Mouse (Mus musculus) lung, embryonic 14.5 days (tissue): ENCODE data around the gene Yif1b. TPM values are rescaled to one million over a fixed set of nuclear protein-coding genes. Genes with fewer than 3 reads are reported as not detected.
A peak's percentile ranks its signal among the peaks of the same experiment; 100 is the strongest.

Source experiments
- ATAC-seq: fragments of 200-750 bp; cut with Nextera tagmentation; 2 replicates; pipeline ENCODE4 v1.8.0; 2017; ENCODE audit warnings: mild to moderate bottlenecking, moderate TSS enrichment, moderate library complexity; ENCODE audit not compliant: insufficient read depth
- DNase-seq: peaks from one replicate; pipeline ENCODE4 v3.0.0-alpha.2; 2015
- H3K27ac ChIP-seq: fragments of 300-500 bp; sonication (generic); 2 replicates; pipeline ENCODE4 v1.5.1; 2014; ENCODE audit warnings: low read depth, mild to moderate bottlenecking, moderate library complexity
- H3K27me3 ChIP-seq: fragments of 300-500 bp; sonication (generic); 2 replicates; pipeline ENCODE4 v1.6.1; 2014; ENCODE audit warnings: low read length, control low read depth; ENCODE audit not compliant: insufficient read depth
- H3K36me3 ChIP-seq: fragments of 300-500 bp; sonication (generic); 2 replicates; pipeline ENCODE4 v1.6.1; 2014; ENCODE audit warnings: control low read depth; ENCODE audit not compliant: insufficient read depth
- H3K4me1 ChIP-seq: fragments of 300-500 bp; sonication (generic); 2 replicates; pipeline ENCODE4 v1.6.1; 2014; ENCODE audit warnings: antibody characterized with exemption, control low read depth; ENCODE audit not compliant: insufficient read depth
- H3K4me2 ChIP-seq: fragments of 300-500 bp; sonication (generic); 2 replicates; pipeline ENCODE4 v1.6.1; 2014; ENCODE audit warnings: mild to moderate bottlenecking
- H3K4me3 ChIP-seq: fragments of 300-500 bp; sonication (generic); 2 replicates; pipeline ENCODE4 v1.5.1; 2014; ENCODE audit warnings: low read depth, low read length
- H3K9ac ChIP-seq: fragments of 300-500 bp; sonication (generic); 2 replicates; pipeline ENCODE4 v1.6.1; 2014
- H3K9me3 ChIP-seq: fragments of 300-500 bp; sonication (generic); 2 replicates; pipeline ENCODE4 v1.6.1; 2016; ENCODE audit warnings: low read depth, low read length, control low read depth
- CTCF ChIP-seq: IDR thresholded peaks from 2 replicates; pipeline ENCODE4 v1.5.1; 2016; ENCODE audit warnings: antibody characterized with exemption, low read depth
- WGBS: fragments of 180-500 bp; shearing (Covaris S2); extraction: QIAGEN DNeasy Blood & Tissue Kit; methylation state at CpG from one replicate; pipeline ENCODE4 v1.1.7; 2014; 5-methylcytosine and 5-hydroxymethylcytosine counted together
- polyA plus RNA-seq: library from polyadenylated mRNA; unstranded; fragments of >200 nt; fragmentation: Nextera tagmentation; extraction: Ambion mirVana; gene quantifications from 2 replicates; pipeline ENCODE4 v1.2.1, GENCODE M21; 2014

The Yif1b gene
- polyA plus RNA-seq, 1 experiment from 2014 or later, result 123 TPM

DNA sequence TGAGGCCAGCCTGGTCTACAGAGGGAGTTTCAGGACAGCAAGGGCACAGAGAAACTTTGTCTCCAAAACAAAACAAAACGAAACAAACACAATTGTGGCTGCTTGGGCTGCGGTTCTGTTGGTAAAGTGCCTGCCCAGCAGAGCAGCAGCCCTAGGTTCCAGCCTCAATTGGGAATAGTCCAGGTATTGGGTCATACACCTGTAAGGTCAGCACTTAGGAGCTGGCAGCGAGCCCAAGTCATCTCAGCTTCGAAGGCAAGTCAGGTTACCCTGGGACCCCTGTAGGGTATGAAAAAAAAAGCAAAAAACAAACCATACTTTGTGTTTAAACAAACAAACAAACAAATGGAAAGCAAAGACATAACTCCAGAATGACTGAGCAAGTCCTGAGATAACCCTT lies 17.7 kb downstream of the Yif1b start:
- DNase-seq, result no peak
- TF ChIP-seq CTCF, result no peak
- Histone ChIP-seq H3K27ac (no peak overlapping the region), H3K9ac (no peak overlapping the region), H3K4me3 (no peak overlapping the region), H3K36me3 (peaks cover 26% of the 10 kb centered on the region), H3K4me1 (no peaks in the 10 kb centered on the region), H3K27me3 (no peaks in the 10 kb centered on the region), H3K9me3 (no peaks in the 10 kb centered on the region), H3K4me2 (no peak overlapping the region)
- 77% methylated on average over 4 of the region's 4 CpGs for WGBS
- ATAC-seq, result no peak

- Histone ChIP-seq H3K27ac (no peak overlapping the region; the same call in 1 of the 2 replicates), H3K9me3 (no peaks in the 10 kb centered on the region)
These were observed 19.2 kb downstream of the Yif1b start for GRCm38 (mm10) chr7:29257368-29257767.

DNA sequence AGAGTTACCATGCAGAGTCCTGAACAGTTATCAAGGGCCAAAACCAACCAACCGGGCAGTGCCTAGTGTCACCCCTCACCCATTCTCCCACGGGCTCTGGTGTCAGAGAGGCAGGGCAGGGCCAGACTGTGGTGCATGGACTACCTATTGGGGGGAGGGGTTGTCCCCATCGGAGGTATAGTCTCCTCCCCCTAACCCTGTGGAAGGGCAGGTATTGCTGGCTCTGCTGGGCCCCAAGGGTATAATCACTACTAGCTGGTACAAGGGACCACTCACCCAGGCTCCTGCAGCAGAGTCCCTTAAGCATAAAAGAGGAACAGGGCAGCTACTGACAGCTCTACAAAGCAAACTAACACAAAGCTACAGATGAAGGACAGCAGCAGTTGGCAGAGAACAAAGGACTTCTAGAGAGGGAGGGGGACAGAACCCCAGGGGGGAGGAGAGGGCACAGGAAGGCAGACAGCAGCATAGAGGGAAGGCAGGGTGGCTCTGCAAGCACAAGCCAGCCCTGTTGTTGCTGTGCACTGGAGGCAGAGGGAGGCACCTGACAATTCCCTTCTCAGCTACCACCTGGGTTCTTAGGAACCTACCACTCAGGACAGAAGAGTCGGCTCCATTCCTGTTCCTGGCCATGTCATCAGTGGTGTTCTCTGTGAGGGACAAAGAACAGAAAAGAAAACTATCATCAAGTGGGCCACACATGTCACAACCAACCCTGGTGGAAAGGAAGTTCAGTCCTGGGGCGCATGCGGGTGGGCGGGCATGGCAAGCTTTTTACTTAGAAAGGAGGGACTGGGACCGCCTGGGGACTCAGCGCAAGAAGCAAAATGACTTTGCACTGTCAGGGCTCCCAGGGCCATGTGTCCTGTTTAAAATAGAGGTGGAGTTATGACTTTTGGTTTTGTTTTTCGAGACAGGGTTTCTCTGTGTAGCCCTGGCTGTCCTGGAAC lies 21.9 kb downstream of the Yif1b start:
- Histone ChIP-seq H3K27me3 (no peaks in the 10 kb centered on the region), H3K36me3 (peaks cover 26% of the 10 kb centered on the region), H3K4me2 (no peak overlapping the region), H3K4me3 (no peak overlapping the region), H3K9me3 (no peaks in the 10 kb centered on the region), H3K4me1 (no peaks in the 10 kb centered on the region), H3K9ac (no peak overlapping the region), H3K27ac (no peak overlapping the region)
- 78% methylated on average over 10 of the region's 10 CpGs for WGBS
- TF ChIP-seq CTCF, result no peak
- no peak for ATAC-seq
- DNase-seq, result no peak

More at GRCm38 (mm10) chr7:29257368-29257767, 19.2 kb downstream of the Yif1b start:
- ATAC-seq, result no peak
- H3K27me3 ChIP-seq, result no peaks in the 10 kb centered on the region
- H3K4me2 ChIP-seq, result no peak overlapping the region
- H3K4me3 ChIP-seq, result no peak overlapping the region
- WGBS, result 93% methylated on average over 1 of the region's 1 CpGs
- no peaks in the 10 kb centered on the region for H3K4me1 ChIP-seq
- peaks cover 26% of the 10 kb centered on the region for H3K36me3 ChIP-seq
- H3K9ac ChIP-seq, result no peak overlapping the region
- peak; percentile 13 for DNase-seq
- no peak for TF ChIP-seq CTCF

GRCm38 (mm10) chr7:29262151-29262550 lies 24.0 kb downstream of the Yif1b start:
- Histone ChIP-seq H3K27ac (no peak overlapping the region), H3K4me3 (no peak overlapping the region), H3K36me3 (peaks cover 18% of the 10 kb centered on the region), H3K27me3 (no peaks in the 10 kb centered on the region), H3K9me3 (no peaks in the 10 kb centered on the region), H3K4me2 (no peak overlapping the region), H3K9ac (no peak overlapping the region), H3K4me1 (no peaks in the 10 kb centered on the region)
- TF ChIP-seq CTCF, result no peak
- no peak for DNase-seq
- ATAC-seq, result no peak
- WGBS, result 48% methylated on average over 6 of the region's 6 CpGs

- Histone ChIP-seq H3K9ac (no peak overlapping the region), H3K4me1 (no peaks in the 10 kb centered on the region), H3K27me3 (no peaks in the 10 kb centered on the region), H3K36me3 (peaks cover 10% of the 10 kb centered on the region), H3K4me2 (no peak overlapping the region), H3K4me3 (no peak overlapping the region), H3K27ac (no peak overlapping the region), H3K9me3 (no peaks in the 10 kb centered on the region)
- DNase-seq (no peak), ATAC-seq (no peak)
- TF ChIP-seq CTCF, result no peak
- WGBS, result 84% methylated on average over 3 of the region's 3 CpGs
These were observed 25.7 kb downstream of the Yif1b start for GRCm38 (mm10) chr7:29263831-29264230.

GRCm38 (mm10) chr7:29265636-29266035 lies 27.5 kb downstream of the Yif1b start:
- no peaks in the 10 kb centered on the region for H3K27me3 ChIP-seq
- no peaks in the 10 kb centered on the region for H3K36me3 ChIP-seq
- H3K4me2 ChIP-seq, result no peak overlapping the region
- no peak for TF ChIP-seq CTCF
- 77% methylated on average over 7 of the region's 7 CpGs for WGBS
- no peak overlapping the region for H3K27ac ChIP-seq
- H3K4me3 ChIP-seq, result no peak overlapping the region
- H3K9me3 ChIP-seq, result no peaks in the 10 kb centered on the region
- ATAC-seq, result no peak
- no peaks in the 10 kb centered on the region for H3K4me1 ChIP-seq
- H3K9ac ChIP-seq, result no peak overlapping the region
- no peak for DNase-seq

DNA sequence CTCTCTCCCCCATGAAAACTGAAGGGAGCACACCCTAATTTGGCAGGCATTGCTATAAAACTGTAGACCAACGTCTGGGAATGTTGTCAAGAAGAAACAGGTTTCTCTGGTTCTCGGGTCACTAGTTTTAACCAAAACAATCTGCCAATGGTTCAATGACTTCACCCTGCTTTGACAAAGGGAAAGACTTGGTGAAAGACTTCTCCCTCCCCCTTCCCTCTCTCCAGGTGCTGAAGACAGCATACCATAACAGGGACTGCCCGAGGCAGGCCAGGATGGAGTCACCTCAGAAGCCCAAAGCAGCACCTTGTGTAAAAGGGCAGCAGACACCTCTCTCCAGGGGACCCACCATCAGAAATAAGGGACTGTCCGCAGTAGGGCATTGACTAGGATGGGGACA lies 28.8 kb downstream of the Yif1b start:
- no peaks in the 10 kb centered on the region for H3K9me3 ChIP-seq
- peaks cover 9% of the 10 kb centered on the region; the same call in 1 of the 2 replicates for H3K4me1 ChIP-seq
- no peak overlapping the region for H3K27ac ChIP-seq
- no peaks in the 10 kb centered on the region for H3K36me3 ChIP-seq
- DNase-seq (peak; percentile 45), ATAC-seq (no peak; the same call in 1 of the 2 replicates)
- no peaks in the 10 kb centered on the region for H3K27me3 ChIP-seq
- no peak overlapping the region for H3K4me3 ChIP-seq
- WGBS, result 55% methylated on average over 4 of the region's 4 CpGs
- H3K4me2 ChIP-seq, result no peak overlapping the region
- no peak overlapping the region for H3K9ac ChIP-seq
- no peak for TF ChIP-seq CTCF
